Mouse (Mus musculus) retina, adult 2 months (tissue): ENCODE results near the gene Mcts1.
A peak's percentile ranks its signal among the peaks of the same experiment; 100 is the strongest.

ENCODE experiments used
- DNase-seq: peaks from one replicate; pipeline ENCODE4 v3.0.0-alpha.2; 2012; ENCODE audit warnings: low read depth, low spot score

Gene Mcts1

GRCm38 (mm10) chrX:38600177-38600994 is at the start of gene Mcts1:
Mcts1 (plus strand) TSS chrX:38600578.
- DNase-seq = peak; percentile 70

- DNase-seq = no peak
Measured at GRCm38 (mm10) chrX:38553255-38553654, 47.1 kb upstream of the Mcts1 start.

- DNase-seq = no peak
Measured at GRCm38 (mm10) chrX:38563941-38564541, 36.3 kb upstream of the Mcts1 start.

GRCm38 (mm10) chrX:38564542-38565175 is 35.7 kb upstream of the Mcts1 start:
- peak; percentile 64 for DNase-seq

- no peak for DNase-seq
Measured at GRCm38 (mm10) chrX:38565176-38565542, 35.2 kb upstream of the Mcts1 start.

- no peak for DNase-seq
Measured at GRCm38 (mm10) chrX:38566521-38567205, 33.7 kb upstream of the Mcts1 start.

GRCm38 (mm10) chrX:38576078-38576477 is 24.3 kb upstream of the Mcts1 start, which contains the start of gene Cul4b:
Cul4b (minus strand) TSS chrX:38576196.
- DNase-seq = no peak

GRCm38 (mm10) chrX:38581140-38581539 is 19.2 kb upstream of the Mcts1 start:
- no peak for DNase-seq

GRCm38 (mm10) chrX:38583261-38583660 is 17.1 kb upstream of the Mcts1 start:
- DNase-seq = no peak

GRCm38 (mm10) chrX:38589827-38590226 is 10.6 kb upstream of the Mcts1 start:
- DNase-seq = no peak

GRCm38 (mm10) chrX:38591749-38592148 is 8.6 kb upstream of the Mcts1 start:
- DNase-seq = no peak

- DNase-seq = no peak
Measured at GRCm38 (mm10) chrX:38593180-38593889, 7.0 kb upstream of the Mcts1 start.

GRCm38 (mm10) chrX:38600995-38601369 is 604 bp downstream of the Mcts1 start:
- DNase-seq = peak; percentile 32

GRCm38 (mm10) chrX:38634801-38635637 is 34.6 kb downstream of the Mcts1 start, which contains the start of gene C1galt1c1:
C1galt1c1 (minus strand) TSS chrX:38635087.
- peak; percentile 71 for DNase-seq

GRCm38 (mm10) chrX:38635638-38635931 is 35.2 kb downstream of the Mcts1 start:
- no peak for DNase-seq

GRCm38 (mm10) chrX:38641435-38641834 is 41.1 kb downstream of the Mcts1 start:
- DNase-seq = no peak

GRCm38 (mm10) chrX:38642183-38642582 is 41.8 kb downstream of the Mcts1 start:
- DNase-seq = no peak

- DNase-seq = no peak
Measured at GRCm38 (mm10) chrX:38650404-38651039, 50.1 kb downstream of the Mcts1 start.

- DNase-seq = no peak
Measured at GRCm38 (mm10) chrX:38651167-38651566, 50.8 kb downstream of the Mcts1 start.

GRCm38 (mm10) chrX:38653181-38653580 is 52.8 kb downstream of the Mcts1 start:
- no peak for DNase-seq
